28 mouse cellular contexts compared by ENCODE assay signal in the genomic region with DNA sequence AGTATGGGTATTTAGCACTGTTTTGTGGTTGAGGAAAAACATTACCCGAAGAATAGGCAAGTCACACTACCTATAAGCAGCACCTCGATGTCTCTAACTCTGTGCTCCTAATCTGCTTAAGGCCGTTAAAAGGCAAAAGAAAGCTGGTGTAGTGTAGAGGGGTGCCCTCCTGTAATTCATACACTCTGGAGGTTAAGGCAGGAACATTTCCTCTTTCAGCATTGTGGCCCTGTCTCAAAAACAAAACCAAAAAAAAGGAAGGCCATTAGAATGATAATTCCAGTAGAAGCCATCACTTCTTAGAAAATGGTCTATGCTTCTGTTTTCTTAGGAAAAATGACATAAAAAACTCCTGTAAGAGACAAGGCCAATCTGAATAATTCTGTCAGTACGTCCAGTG.
"Had no signal": no experiment of that assay in that cellular context is flagged by ENCODE, and none has a peak within 500 bp of the region (broad histone marks: within the 10 kb centered on the region; RNA-seq: fewer than 3 reads in every experiment).

No protein-coding gene starts in this region.

- H3K36me3 ChIP-seq: heart, embryonic 10.5 days had no signal

- DNase-seq: gastrocnemius, adult 2 months; gastrocnemius, postnatal 10 days; gastrocnemius, postnatal 25 days; heart, adult 11 months; heart, adult 2 months; heart, postnatal 10 days; heart, postnatal 4 days; kidney, adult 18-20 months; kidney, adult 8-10 months; kidney, postnatal 10 days; kidney, postnatal 25 days; kidney, postnatal 4 days; liver; liver, embryonic 13.5 days had no signal

- H3K9me3 ChIP-seq: heart, embryonic 10.5 days; heart, embryonic 12.5 days; hindbrain, embryonic 10.5 days; hindbrain, embryonic 12.5 days; intestine, embryonic 15.5 days; limb, embryonic 10.5 days; limb, embryonic 12.5 days; liver, embryonic 13.5 days had no signal

- H3K27me3 ChIP-seq: heart, embryonic 12.5 days; hindbrain, embryonic 12.5 days; intestine, embryonic 15.5 days; limb, embryonic 12.5 days; liver, embryonic 13.5 days had no signal

- H3K27ac ChIP-seq: gastrocnemius, adult 2 months; heart, adult 2 months; heart, embryonic 10.5 days; hindbrain, embryonic 10.5 days; hindbrain, embryonic 12.5 days; hindbrain, embryonic 14.5 days; intestine, embryonic 15.5 days; layer of hippocampus, adult 2 months; left cerebral cortex, adult 2 months; limb, embryonic 10.5 days; limb, embryonic 12.5 days; liver, embryonic 13.5 days had no signal

- H3K4me1 ChIP-seq: heart, embryonic 10.5 days; heart, embryonic 12.5 days; hindbrain, embryonic 10.5 days; hindbrain, embryonic 12.5 days; intestine, embryonic 15.5 days; limb, embryonic 10.5 days; limb, embryonic 12.5 days; liver, embryonic 13.5 days had no signal

- H3K4me2 ChIP-seq: heart, embryonic 12.5 days; hindbrain, embryonic 12.5 days; hindbrain, embryonic 14.5 days; intestine, embryonic 15.5 days; limb, embryonic 12.5 days; liver, embryonic 11.5 days; liver, embryonic 13.5 days had no signal

- H3K4me3 ChIP-seq: gastrocnemius, adult 2 months; heart, adult 2 months; heart, embryonic 10.5 days; heart, embryonic 12.5 days; hindbrain, embryonic 10.5 days; hindbrain, embryonic 12.5 days; intestine, embryonic 15.5 days; layer of hippocampus, adult 2 months; left cerebral cortex, adult 2 months; limb, embryonic 10.5 days; limb, embryonic 12.5 days; liver, embryonic 13.5 days had no signal

- ATAC-seq: hindbrain, embryonic 16.5 days; inflammation-experienced regulatory T-cells, adult 6 months; intestine, embryonic 15.5 days; intestine, postnatal 0 days had no signal

- H3K9ac ChIP-seq: heart, embryonic 12.5 days; hindbrain, embryonic 12.5 days; hindbrain, embryonic 14.5 days; intestine, embryonic 15.5 days; limb, embryonic 12.5 days; liver, embryonic 13.5 days had no signal
